Mouse (Mus musculus): Measurements from ENCODE around the gene H2-T22.
A peak's percentile ranks its signal among the peaks of the same experiment; 100 is the strongest.
"Not testable (repeated sequence)": the region's sequence is repeated elsewhere in the genome, so short reads cannot be mapped to it uniquely, and the experiment has no call there.

Gene H2-T22

GRCm38 (mm10) chr17:36028879-36029619 lies 13.5 kb downstream of the H2-T22 start:
- no peak for DNase-seq

GRCm38 (mm10) chr17:36027663-36028062 lies 14.9 kb downstream of the H2-T22 start:
- no peak for DNase-seq

GRCm38 (mm10) chr17:36025901-36026300 lies 16.6 kb downstream of the H2-T22 start:
- DNase-seq, result no peak

- no peak for DNase-seq
Measured at GRCm38 (mm10) chr17:36025197-36025596, 17.4 kb downstream of the H2-T22 start.

GRCm38 (mm10) chr17:36023710-36024654 lies 18.6 kb downstream of the H2-T22 start:
- peak; percentile 48 to 61 for DNase-seq

GRCm38 (mm10) chr17:36022922-36023321 lies 19.6 kb downstream of the H2-T22 start:
- DNase-seq, result no peak

- no peak for DNase-seq
Measured at GRCm38 (mm10) chr17:36022098-36022497, 20.4 kb downstream of the H2-T22 start.

GRCm38 (mm10) chr17:36021309-36021708 lies 21.2 kb downstream of the H2-T22 start:
- no peak for DNase-seq

GRCm38 (mm10) chr17:36020191-36021073 lies 22.1 kb downstream of the H2-T22 start, which contains the start of gene H2-T24:
TSS of gene H2-T24 (minus strand) at chr17:36020560.
- peak; percentile 87 to 89 for DNase-seq

GRCm38 (mm10) chr17:36019519-36019918 lies 23.0 kb downstream of the H2-T22 start:
- DNase-seq, result no peak

GRCm38 (mm10) chr17:36018979-36019378 lies 23.6 kb downstream of the H2-T22 start:
- DNase-seq, result peak; percentile 54 to 78

GRCm38 (mm10) chr17:36017046-36017445 lies 25.5 kb downstream of the H2-T22 start:
- DNase-seq, result no peak

GRCm38 (mm10) chr17:36014977-36015376 lies 27.6 kb downstream of the H2-T22 start:
- no peak for DNase-seq

GRCm38 (mm10) chr17:36004409-36004808 lies 38.1 kb downstream of the H2-T22 start:
- DNase-seq, result not testable (repeated sequence)

GRCm38 (mm10) chr17:36003331-36003730 lies 39.2 kb downstream of the H2-T22 start:
- DNase-seq, result no peak

- DNase-seq, result no peak
Measured at GRCm38 (mm10) chr17:36001966-36002365, 40.6 kb downstream of the H2-T22 start.

GRCm38 (mm10) chr17:36001121-36001897 lies 41.2 kb downstream of the H2-T22 start:
- no peak for DNase-seq

- no peak for DNase-seq
Measured at GRCm38 (mm10) chr17:36000349-36000748, 42.2 kb downstream of the H2-T22 start.

GRCm38 (mm10) chr17:35999356-35999755 lies 43.2 kb downstream of the H2-T22 start:
- DNase-seq, result no peak

- DNase-seq, result no peak
Measured at GRCm38 (mm10) chr17:35998545-35999305, 43.8 kb downstream of the H2-T22 start.
